Mouse (Mus musculus) yolk sac, embryonic 10.5 days (tissue): ENCODE data around the gene Ptgir.

ENCODE experiments used
- DNase-seq: peaks from one replicate; pipeline ENCODE4 v3.0.0-alpha.2; 2017; ENCODE audit warnings: low spot score

Ptgir gene

GRCm38 (mm10) chr7:16891641-16892351, 14.5 kb upstream of the Ptgir start, which contains the start of gene Gng8:
Gene Gng8, plus strand, starts transcription at chr7:16891786.
- DNase-seq, result peak; percentile 78

GRCm38 (mm10) chr7:16892352-16892730, 13.9 kb upstream of the Ptgir start:
- no peak for DNase-seq

GRCm38 (mm10) chr7:16893612-16894011, 12.7 kb upstream of the Ptgir start:
- DNase-seq, result no peak

- DNase-seq, result no peak
Measured at GRCm38 (mm10) chr7:16894279-16894678, 12.0 kb upstream of the Ptgir start.

- DNase-seq, result peak; percentile 60
Measured at GRCm38 (mm10) chr7:16895000-16895399, 11.3 kb upstream of the Ptgir start.

GRCm38 (mm10) chr7:16895511-16895910, 10.8 kb upstream of the Ptgir start:
- no peak for DNase-seq

- DNase-seq, result no peak
Measured at GRCm38 (mm10) chr7:16900526-16900925, 5.8 kb upstream of the Ptgir start.

- DNase-seq, result no peak
Measured at GRCm38 (mm10) chr7:16903439-16903955, 2.8 kb upstream of the Ptgir start.

GRCm38 (mm10) chr7:16904120-16904675, 2.1 kb upstream of the Ptgir start:
- no peak for DNase-seq

- no peak for DNase-seq
Measured at GRCm38 (mm10) chr7:16905491-16906021, 734 bp upstream of the Ptgir start.

GRCm38 (mm10) chr7:16906889-16907559, 734 bp downstream of the Ptgir start:
- DNase-seq, result no peak

- no peak for DNase-seq
Measured at GRCm38 (mm10) chr7:16907842-16908241, 1.6 kb downstream of the Ptgir start.

GRCm38 (mm10) chr7:16908367-16908766, 2.1 kb downstream of the Ptgir start:
- no peak for DNase-seq

GRCm38 (mm10) chr7:16908859-16909258, 2.6 kb downstream of the Ptgir start:
- DNase-seq, result no peak

GRCm38 (mm10) chr7:16909909-16910308, 3.6 kb downstream of the Ptgir start:
- DNase-seq, result no peak

GRCm38 (mm10) chr7:16911904-16912303, 5.6 kb downstream of the Ptgir start:
- no peak for DNase-seq

GRCm38 (mm10) chr7:16912360-16912759, 6.1 kb downstream of the Ptgir start:
- DNase-seq, result no peak

- peak; percentile 62 for DNase-seq
Measured at GRCm38 (mm10) chr7:16913806-16914452, 7.6 kb downstream of the Ptgir start.

GRCm38 (mm10) chr7:16914453-16915343, 8.4 kb downstream of the Ptgir start:
- DNase-seq, result no peak

- no peak for DNase-seq
Measured at GRCm38 (mm10) chr7:16915461-16916340, 9.4 kb downstream of the Ptgir start.
